Mouse (Mus musculus) heart, embryonic 15.5 days (tissue): ENCODE data around the gene Taf6. TPM values are rescaled to one million over a fixed set of nuclear protein-coding genes. Genes with fewer than 3 reads are reported as not detected.

Experiments used
- ATAC-seq: fragments of 200-750 bp; cut with Nextera tagmentation; replicated peaks from 2 replicates; pipeline ENCODE4 v1.8.0; 2017; ENCODE audit warnings: low read depth, moderate TSS enrichment; ENCODE audit not compliant: insufficient number of reproducible peaks, insufficient read depth, low FRiP score
- H3K27ac ChIP-seq: fragments of 300-500 bp; sonication (generic); 2 replicates; pipeline ENCODE4 v1.5.1; 2015; ENCODE audit warnings: mild to moderate bottlenecking, inconsistent platforms
- H3K27me3 ChIP-seq: fragments of 300-500 bp; sonication (generic); 2 replicates; pipeline ENCODE4 v1.6.1; 2015; ENCODE audit warnings: inconsistent platforms
- H3K36me3 ChIP-seq: fragments of 300-500 bp; sonication (generic); 2 replicates; pipeline ENCODE4 v1.6.1; 2015; ENCODE audit warnings: mild to moderate bottlenecking, inconsistent platforms
- H3K4me1 ChIP-seq: fragments of 300-500 bp; sonication (generic); replicated peaks from 2 replicates; pipeline ENCODE4 v1.6.1; 2015; ENCODE audit warnings: inconsistent platforms
- H3K4me2 ChIP-seq: fragments of 300-500 bp; sonication (generic); 2 replicates; pipeline ENCODE4 v1.6.1; 2015; ENCODE audit warnings: inconsistent platforms, mild to moderate bottlenecking, moderate library complexity
- H3K4me3 ChIP-seq: fragments of 300-500 bp; sonication (generic); 2 replicates; pipeline ENCODE4 v1.5.1; 2015; ENCODE audit warnings: mild to moderate bottlenecking, inconsistent platforms
- H3K9ac ChIP-seq: fragments of 300-500 bp; sonication (generic); 2 replicates; pipeline ENCODE4 v1.6.1; 2015; ENCODE audit warnings: mild to moderate bottlenecking, inconsistent platforms
- H3K9me3 ChIP-seq: fragments of 300-500 bp; sonication (generic); replicated peaks from 2 replicates; pipeline ENCODE4 v1.6.1; 2016; ENCODE audit warnings: inconsistent platforms
- WGBS: fragments of 180-500 bp; shearing (Covaris S2); methylation state at CpG from one replicate; pipeline ENCODE4 v1.1.7; 2015; ENCODE audit warnings: mixed read lengths; 5-methylcytosine and 5-hydroxymethylcytosine counted together
- polyA plus RNA-seq: library from polyadenylated mRNA; unstranded; fragments of >200 nt; fragmentation: Nextera tagmentation; extraction: Ambion mirVana; gene quantifications from 2 replicates; pipeline ENCODE4 v1.2.1, GENCODE M21; 2015

Gene Taf6
- polyA plus RNA-seq, 1 experiment from 2014 or later, result 54.4 TPM

DNA sequence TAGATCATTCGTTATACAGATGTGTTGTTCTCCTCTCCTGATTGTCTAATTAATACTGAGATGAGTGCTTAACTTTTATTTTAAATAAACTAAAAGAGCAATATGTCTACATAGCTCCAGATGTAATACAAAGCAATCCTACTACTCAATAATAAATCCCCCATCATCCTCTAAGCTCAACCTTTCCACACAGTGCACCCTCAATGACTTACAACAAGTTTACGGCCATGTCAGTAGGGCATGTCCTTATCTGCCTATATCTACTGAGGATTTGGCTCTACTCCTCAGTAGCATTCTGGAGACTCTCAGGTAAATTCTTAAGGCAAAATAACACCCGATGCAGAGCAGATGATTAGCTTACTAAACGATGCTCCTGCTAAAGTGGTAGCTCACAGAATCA lies 20.6 kb upstream of the Taf6 start:
- H3K4me2 ChIP-seq, result no peak overlapping the region
- WGBS, result 76% methylated on average over 4 of the region's 4 CpGs
- no peak overlapping the region for H3K27ac ChIP-seq
- H3K36me3 ChIP-seq, result no peaks in the 10 kb centered on the region
- no peak for ATAC-seq
- peaks cover 6% of the 10 kb centered on the region; the same call in 1 of the 2 replicates for H3K9me3 ChIP-seq
- H3K9ac ChIP-seq, result no peak overlapping the region
- no peaks in the 10 kb centered on the region for H3K4me1 ChIP-seq
- H3K4me3 ChIP-seq, result no peak overlapping the region
- no peaks in the 10 kb centered on the region for H3K27me3 ChIP-seq

DNA sequence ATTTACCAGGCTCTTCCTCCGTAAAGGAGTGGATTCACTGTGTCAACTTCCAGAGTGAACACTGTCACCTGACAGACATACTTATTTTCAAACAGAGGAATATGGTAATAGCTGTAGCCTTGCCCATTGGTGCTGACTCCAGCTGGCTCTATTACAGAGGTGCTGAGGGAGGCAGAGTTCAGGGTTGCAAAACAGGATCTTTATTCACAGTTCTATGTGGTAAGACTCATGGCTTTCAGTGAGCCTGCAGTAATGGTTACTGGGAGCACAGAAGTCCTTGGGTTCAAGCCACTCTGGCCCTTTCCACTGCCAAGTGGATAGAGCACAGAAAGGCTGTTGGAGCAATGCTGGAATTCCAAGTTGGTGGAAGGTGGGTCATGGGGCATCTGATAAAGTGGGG lies 20.0 kb upstream of the Taf6 start:
- no peak for ATAC-seq
- Histone ChIP-seq H3K9me3 (peaks cover 6% of the 10 kb centered on the region; the same call in 1 of the 2 replicates), H3K4me1 (no peaks in the 10 kb centered on the region), H3K36me3 (no peaks in the 10 kb centered on the region), H3K4me3 (no peak overlapping the region), H3K4me2 (no peak overlapping the region), H3K9ac (no peak overlapping the region), H3K27ac (no peak overlapping the region), H3K27me3 (no peaks in the 10 kb centered on the region)
- 65% methylated on average over 1 of the region's 1 CpGs for WGBS

DNA sequence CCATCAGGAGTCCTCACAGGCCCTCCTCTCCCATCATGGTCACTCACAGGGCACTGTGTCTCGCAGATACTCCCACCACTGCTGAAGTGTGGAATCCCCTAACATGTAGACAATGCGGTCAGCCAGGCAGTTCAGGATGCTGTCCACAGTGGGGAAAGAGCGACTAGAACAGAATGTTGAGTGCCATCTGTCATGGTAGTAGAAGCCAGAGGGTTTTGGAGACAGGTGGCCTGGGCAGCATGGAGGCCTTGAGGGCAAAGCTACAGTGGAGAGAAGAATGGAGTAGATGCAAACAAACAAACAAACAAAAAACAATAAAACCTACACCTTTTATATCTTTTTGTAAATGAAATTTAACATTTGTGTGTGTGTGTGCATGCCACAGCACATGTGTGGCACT lies 14.8 kb upstream of the Taf6 start:
- Histone ChIP-seq H3K4me2 (no peak overlapping the region), H3K27ac (no peak overlapping the region), H3K9ac (no peak overlapping the region), H3K4me1 (no peaks in the 10 kb centered on the region), H3K36me3 (no peaks in the 10 kb centered on the region), H3K27me3 (no peaks in the 10 kb centered on the region), H3K9me3 (peaks cover 6% of the 10 kb centered on the region; the same call in 1 of the 2 replicates), H3K4me3 (no peak overlapping the region)
- 83% methylated on average over 3 of the region's 3 CpGs for WGBS
- ATAC-seq, result no peak

DNA sequence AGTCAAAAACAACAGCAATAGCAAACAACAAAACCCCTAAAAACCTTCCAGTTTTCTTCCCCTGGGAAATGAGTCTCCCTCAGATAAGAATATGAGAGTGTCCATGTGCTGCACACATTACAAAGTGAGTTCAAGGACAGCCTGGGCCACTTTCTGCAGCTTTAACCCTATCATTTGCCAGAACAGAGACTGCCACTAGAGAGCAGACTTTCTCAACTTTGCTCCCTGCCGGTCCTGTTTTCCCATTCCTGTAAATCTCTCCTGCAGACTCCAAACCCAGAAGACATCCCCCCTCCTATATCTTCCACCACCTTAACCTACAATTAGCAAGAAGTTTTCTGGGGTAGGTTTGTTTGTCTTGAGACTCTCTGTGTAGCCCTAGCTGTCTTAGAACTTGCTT lies 12.3 kb upstream of the Taf6 start:
- Histone ChIP-seq H3K9ac (no peak overlapping the region), H3K27me3 (no peaks in the 10 kb centered on the region), H3K4me3 (no peak overlapping the region), H3K4me1 (peaks cover 9% of the 10 kb centered on the region), H3K4me2 (no peak overlapping the region), H3K27ac (no peak overlapping the region), H3K36me3 (no peaks in the 10 kb centered on the region), H3K9me3 (0 out of 2 replicates have a peak, but pooled peaks cover 4% of the 10 kb centered on the region)
- WGBS, result 11% methylated on average over 1 of the region's 1 CpGs
- no peak for ATAC-seq

DNA sequence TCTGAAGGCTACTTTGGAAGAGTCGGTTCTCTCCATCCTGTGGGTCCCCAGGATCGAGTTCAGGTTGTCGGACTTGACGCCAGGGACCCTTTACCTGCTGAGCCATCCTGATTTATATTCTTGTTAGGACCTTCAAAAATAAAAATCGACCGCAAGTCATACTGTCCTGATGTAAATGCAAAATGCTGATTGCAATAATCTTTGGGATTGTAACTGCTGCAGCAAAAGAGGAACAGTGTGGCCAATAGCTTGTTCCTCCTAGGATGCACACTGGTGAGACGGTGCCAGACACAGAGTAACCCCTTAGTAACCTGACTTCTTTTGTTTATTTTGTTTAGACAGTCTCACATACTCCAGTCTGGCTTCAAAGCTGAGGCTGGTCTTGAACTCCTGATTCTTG lies 8.2 kb upstream of the Taf6 start:
- Histone ChIP-seq H3K9me3 (no peaks in the 10 kb centered on the region), H3K27ac (peak overlapping the region; percentile 85), H3K4me3 (peak overlapping the region; percentile 69), H3K4me1 (peaks cover 16% of the 10 kb centered on the region), H3K4me2 (peak overlapping the region; percentile 95), H3K36me3 (0 out of 2 replicates have a peak, but pooled peaks cover 4% of the 10 kb centered on the region), H3K9ac (peak overlapping the region; percentile 78), H3K27me3 (no peaks in the 10 kb centered on the region)
- ATAC-seq, result no peak
- 69% methylated on average over 7 of the region's 7 CpGs for WGBS

DNA sequence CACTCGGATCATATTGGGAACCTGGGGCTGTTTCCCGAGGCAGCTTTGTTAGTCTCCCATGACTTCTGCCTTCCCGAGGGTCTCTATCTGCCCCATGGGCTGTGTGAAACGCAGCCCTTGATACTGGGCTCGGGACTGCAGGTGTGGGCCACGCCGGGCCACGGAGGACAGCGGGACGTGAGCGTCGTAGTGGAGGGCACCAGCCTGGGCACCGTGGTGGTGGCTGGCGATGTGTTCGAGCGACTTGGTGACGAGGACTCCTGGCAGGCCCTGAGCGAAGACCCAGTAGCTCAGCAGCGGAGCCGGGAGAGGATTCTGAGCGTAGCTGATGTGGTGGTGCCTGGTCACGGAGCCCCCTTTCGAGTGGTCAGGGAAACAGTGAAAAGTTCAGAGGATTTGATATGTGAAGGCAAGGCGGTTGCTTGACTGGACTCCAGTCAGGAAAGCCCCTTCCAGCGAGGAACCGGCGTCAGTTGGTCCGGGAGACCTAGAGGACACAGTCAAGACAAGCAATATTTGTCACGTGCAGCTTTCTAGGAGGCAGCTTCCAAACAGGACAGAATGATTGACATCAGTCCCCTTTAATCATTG lies 7.6 kb upstream of the Taf6 start:
- Histone ChIP-seq H3K27ac (peak overlapping the region; percentile 85), H3K27me3 (no peaks in the 10 kb centered on the region), H3K4me1 (peaks cover 16% of the 10 kb centered on the region), H3K4me3 (peak overlapping the region; percentile 69), H3K4me2 (peak overlapping the region; percentile 95), H3K9ac (peak overlapping the region; percentile 78), H3K9me3 (no peaks in the 10 kb centered on the region), H3K36me3 (0 out of 2 replicates have a peak, but pooled peaks cover 4% of the 10 kb centered on the region)
- ATAC-seq, result peak; percentile 41
- WGBS, result 2% methylated on average over 29 of the region's 29 CpGs

DNA sequence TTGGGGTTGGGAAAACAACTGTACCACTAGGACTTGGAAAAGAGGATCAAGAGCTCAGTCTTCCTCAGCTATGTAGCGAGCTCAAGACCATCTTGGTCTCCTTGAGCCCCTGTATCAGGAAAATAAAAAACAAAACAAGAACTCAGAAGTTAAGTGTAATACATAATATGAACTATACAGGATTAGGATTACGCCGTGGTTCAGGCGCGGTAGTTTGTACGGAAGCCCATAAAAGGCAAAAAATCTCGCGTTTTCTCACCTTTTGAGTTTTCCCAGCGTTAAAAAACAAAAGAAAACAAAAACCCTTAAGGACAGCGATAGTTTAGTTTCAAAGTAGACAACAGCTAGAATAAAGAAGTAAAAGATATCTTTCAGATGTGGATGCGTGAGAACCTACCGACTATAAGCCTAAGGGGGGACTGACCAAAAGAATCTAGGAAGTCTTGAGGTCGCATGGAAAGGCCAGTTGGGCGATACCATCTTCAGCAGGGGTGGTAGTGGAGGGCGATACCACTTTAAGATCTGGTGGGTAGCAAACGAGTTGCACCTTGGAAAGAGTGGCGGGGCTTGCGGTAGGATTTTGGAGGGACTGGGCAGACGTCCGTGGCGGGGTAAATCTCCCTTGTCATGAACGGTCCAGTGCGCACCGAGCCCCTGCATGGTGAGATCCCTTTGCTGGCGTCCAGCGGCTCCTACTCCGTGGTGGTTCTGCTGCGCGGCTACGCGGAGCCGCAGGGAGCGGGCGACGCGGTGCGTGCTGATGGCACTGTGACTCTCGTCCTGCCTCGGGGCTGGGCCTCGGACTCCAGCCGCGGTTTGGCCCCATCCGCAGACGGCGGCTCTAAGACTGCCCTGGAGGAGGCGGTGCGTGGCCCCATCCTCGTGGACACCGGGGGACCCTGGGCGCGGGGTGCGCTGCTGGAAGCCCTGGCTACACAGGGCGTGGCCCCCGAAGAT lies 6.8 kb upstream of the Taf6 start, which contains the start of gene Mblac1:
Gene Mblac1 (plus strand): TSS at position 544 of the 957 bp plus-strand sequence.
- peak within 1 kb of the TSS; percentile 85 for H3K27ac ChIP-seq
- peak; percentile 81 for ATAC-seq
- H3K4me1 ChIP-seq, result peaks cover 16% of the 10 kb centered on the region
- 6% methylated on average over 54 of the region's 54 CpGs for WGBS
- peak within 1 kb of the TSS; percentile 78 for H3K9ac ChIP-seq
- 0 out of 2 replicates have a peak, but pooled peaks cover 4% of the 10 kb centered on the region for H3K36me3 ChIP-seq
- H3K27me3 ChIP-seq, result no peaks in the 10 kb centered on the region
- peak within 1 kb of the TSS; percentile 69 for H3K4me3 ChIP-seq
- H3K4me2 ChIP-seq, result peak within 1 kb of the TSS; percentile 95
- H3K9me3 ChIP-seq, result no peaks in the 10 kb centered on the region

DNA sequence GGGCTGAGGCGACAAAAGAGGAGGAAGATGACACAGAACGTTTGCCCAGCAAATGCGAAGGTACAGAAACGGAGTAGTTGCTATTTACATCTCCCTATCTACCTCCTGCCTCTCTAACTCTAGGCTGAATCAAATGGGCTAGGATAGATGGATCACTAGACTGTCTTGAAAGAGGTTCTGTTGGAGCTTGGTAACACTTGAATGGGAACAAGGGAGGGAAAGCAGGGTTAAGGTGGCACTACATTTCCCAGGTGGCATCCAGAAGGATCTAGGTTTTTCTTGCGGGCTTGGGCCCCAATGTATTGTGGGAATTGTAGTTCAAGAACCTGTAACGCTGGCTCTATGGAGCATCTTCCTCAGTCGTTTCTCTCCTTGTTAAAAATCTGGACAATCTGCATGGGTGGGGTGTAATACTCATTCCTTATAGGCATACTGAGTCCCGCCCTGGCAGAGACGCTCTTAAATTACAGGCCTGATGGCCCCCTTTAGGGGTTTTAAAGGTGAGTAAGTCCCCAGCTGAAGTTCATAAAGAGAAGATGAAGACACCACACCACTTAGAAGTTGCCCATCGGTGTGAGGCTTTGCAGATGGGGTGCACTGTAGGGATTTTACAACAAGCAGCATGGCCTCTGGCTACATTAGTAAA lies 533 bp upstream of the Taf6 start:
- under 1% methylated on average over 10 of the region's 10 CpGs for WGBS
- peaks cover 17% of the 10 kb centered on the region for H3K36me3 ChIP-seq
- H3K4me1 ChIP-seq, result peaks cover 15% of the 10 kb centered on the region
- no peaks in the 10 kb centered on the region for H3K9me3 ChIP-seq
- H3K9ac ChIP-seq, result peak overlapping the region; percentile 82
- H3K4me3 ChIP-seq, result peak overlapping the region; percentile 85
- peak; percentile 80 for ATAC-seq
- H3K27ac ChIP-seq, result peak overlapping the region; percentile 79
- H3K4me2 ChIP-seq, result peak overlapping the region; percentile 78
- H3K27me3 ChIP-seq, result no peaks in the 10 kb centered on the region

DNA sequence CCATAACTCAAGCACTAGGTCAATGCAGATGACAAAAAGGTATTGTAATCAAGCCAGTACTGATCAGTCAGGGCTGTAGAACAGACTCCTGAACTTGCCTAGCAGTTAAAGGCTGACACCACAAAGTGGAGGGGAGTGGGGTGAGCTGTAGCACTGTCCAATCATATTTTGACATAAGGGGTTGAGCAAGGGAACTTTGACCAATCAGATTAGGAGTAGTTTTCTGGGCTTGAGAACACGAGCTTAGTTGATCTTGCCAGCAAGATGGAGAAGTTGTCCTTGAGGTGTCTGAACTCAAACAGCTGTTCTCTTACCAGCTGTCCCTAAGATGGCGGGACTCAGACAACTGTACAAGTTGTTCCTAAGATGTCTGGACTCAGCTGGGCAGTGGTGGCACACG lies 14.0 kb downstream of the Taf6 start:
- WGBS, result 81% methylated on average over 3 of the region's 3 CpGs
- Histone ChIP-seq H3K4me1 (peaks cover 18% of the 10 kb centered on the region), H3K36me3 (peaks cover 55% of the 10 kb centered on the region), H3K27ac (no peak overlapping the region), H3K9me3 (no peaks in the 10 kb centered on the region), H3K4me3 (no peak overlapping the region), H3K9ac (no peak overlapping the region), H3K4me2 (peak overlapping the region; percentile 88; the same call in 1 of the 2 replicates), H3K27me3 (no peaks in the 10 kb centered on the region)
- ATAC-seq, result no peak

DNA sequence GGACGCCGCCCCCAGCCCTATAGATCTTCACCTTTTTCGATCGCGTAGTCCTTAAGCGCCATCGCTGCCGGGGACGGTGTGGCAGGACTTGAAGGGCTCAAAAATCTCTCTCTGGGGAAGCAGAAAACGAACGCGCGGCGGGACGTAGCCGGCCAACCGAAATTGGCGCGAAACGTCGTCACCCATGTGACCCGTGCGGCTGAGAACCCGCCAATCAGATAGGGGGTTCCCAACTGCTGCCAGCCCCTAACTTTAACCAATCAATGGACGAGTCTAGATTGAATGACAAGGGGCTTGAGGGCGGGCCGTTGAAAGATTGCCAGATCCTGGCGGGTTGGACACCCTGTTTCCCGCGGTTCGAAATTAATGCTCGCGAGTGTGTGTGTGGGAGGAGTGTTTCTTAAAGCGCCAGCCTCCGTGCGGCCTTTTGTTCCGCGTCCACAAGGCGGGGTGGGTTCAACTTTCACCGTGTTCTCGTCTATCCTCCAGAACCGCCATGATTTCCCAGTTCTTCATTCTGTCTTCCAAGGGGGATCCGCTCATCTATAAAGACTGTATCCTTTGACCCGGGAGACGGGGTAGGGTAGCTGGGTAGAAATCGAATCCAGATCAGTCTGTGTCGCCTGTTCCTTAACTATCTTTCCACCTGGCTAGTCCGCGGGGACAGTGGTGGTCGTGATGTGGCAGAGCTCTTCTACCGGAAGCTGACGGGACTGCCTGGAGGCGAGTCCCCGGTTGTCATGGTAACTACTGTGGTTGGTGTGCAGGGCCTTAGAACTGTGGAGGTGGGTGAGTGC lies 15.4 kb downstream of the Taf6 start, which contains the start of the genes Ap4m1 and Mcm7:
Gene Ap4m1 (plus strand): TSS at position 308 of the 797 bp plus-strand sequence.
Gene Mcm7 (minus strand): TSS at position 728 of the 797 bp plus-strand sequence.
- ATAC-seq, result peak; percentile 92
- peak within 1 kb of the TSS; percentile 66 for H3K4me3 ChIP-seq
- no peaks in the 10 kb centered on the region for H3K9me3 ChIP-seq
- peak within 1 kb of the TSS; percentile 92 for H3K27ac ChIP-seq
- peak within 1 kb of the TSS; percentile 65 for H3K9ac ChIP-seq
- H3K4me1 ChIP-seq, result peaks cover 18% of the 10 kb centered on the region
- H3K36me3 ChIP-seq, result peaks cover 55% of the 10 kb centered on the region
- under 1% methylated on average over 54 of the region's 54 CpGs for WGBS
- no peaks in the 10 kb centered on the region for H3K27me3 ChIP-seq
- peak within 1 kb of the TSS; percentile 88 for H3K4me2 ChIP-seq
